29 mouse cellular contexts compared by ENCODE assay signal in genomic region chr3:41014946-41015345, GRCm38 (mm10).
DNase-seq lines count a peak whose midpoint lies in the region; ATAC-seq and TF ChIP-seq lines count a peak whose summit lies in the region.
"Had no signal": no experiment of that assay in that cellular context is flagged by ENCODE, and none has a peak within 500 bp of the region (broad histone marks: within the 10 kb centered on the region; RNA-seq: fewer than 3 reads in every experiment).

No protein-coding gene starts in this region.

- TF ChIP-seq EP300 in lung, postnatal 0 days (IDR thresholded peaks at IDR 0.05) = no peak

- no peaks in the 10 kb centered on the region for H3K4me1 ChIP-seq in lung, embryonic 16.5 days (replicated peaks; ENCODE audit: control insufficient read depth, insufficient read depth, low read length)
- no peaks in the 10 kb centered on the region for H3K4me1 ChIP-seq in lung, postnatal 0 days (ENCODE audit: insufficient read depth, low read depth, low read length)
- H3K4me1 ChIP-seq in hindbrain, embryonic 10.5 days (replicated peaks) = no peaks in the 10 kb centered on the region
- H3K4me1 ChIP-seq in neural tube, embryonic 15.5 days = no peaks in the 10 kb centered on the region
- H3K4me1 ChIP-seq: embryonic facial prominence, embryonic 13.5 days; embryonic facial prominence, embryonic 15.5 days; forebrain, embryonic 10.5 days; forebrain, embryonic 12.5 days had no signal

- H3K4me2 ChIP-seq in lung, embryonic 16.5 days (ENCODE audit: low read depth, low read length) = no peak overlapping the region
- no peak overlapping the region; the same call in 1 of the 2 replicates for H3K4me2 ChIP-seq in lung, postnatal 0 days (replicated peaks; ENCODE audit: low read depth, low read length)
- no peak overlapping the region for H3K4me2 ChIP-seq in neural tube, embryonic 15.5 days
- H3K4me2 ChIP-seq: embryonic facial prominence, embryonic 13.5 days; embryonic facial prominence, embryonic 15.5 days; forebrain, embryonic 12.5 days had no signal

- H3K27me3 ChIP-seq in lung, embryonic 16.5 days (ENCODE audit: control insufficient read depth, insufficient read depth, low read depth, low read length) = no peaks in the 10 kb centered on the region
- H3K27me3 ChIP-seq in lung, postnatal 0 days (replicated peaks; ENCODE audit: insufficient read depth, low read length) = no peaks in the 10 kb centered on the region
- H3K27me3 ChIP-seq in hindbrain, embryonic 10.5 days (ENCODE audit: insufficient read depth, poor library complexity, severe bottlenecking) = no peaks in the 10 kb centered on the region
- no peaks in the 10 kb centered on the region for H3K27me3 ChIP-seq in neural tube, embryonic 15.5 days (replicated peaks)
- H3K27me3 ChIP-seq: CH12.LX; embryonic facial prominence, embryonic 13.5 days; embryonic facial prominence, embryonic 15.5 days; forebrain, embryonic 12.5 days; Patski had no signal

- 53% methylated on average over 6 of the region's 6 CpGs for WGBS in lung, embryonic 16.5 days
- 44% methylated on average over 6 of the region's 6 CpGs for WGBS in lung, postnatal 0 days
- WGBS in hindbrain, embryonic 10.5 days = 85% methylated on average over 6 of the region's 6 CpGs
- WGBS in neural tube, embryonic 15.5 days = 85% methylated on average over 6 of the region's 6 CpGs

- TF ChIP-seq CTCF in lung, postnatal 0 days (IDR thresholded peaks at IDR 0.05) = no peak

- no peak overlapping the region for H3K4me3 ChIP-seq in lung, embryonic 16.5 days (ENCODE audit: low read length)
- H3K4me3 ChIP-seq in lung, postnatal 0 days (ENCODE audit: low read depth, low read length) = no peak overlapping the region
- H3K4me3 ChIP-seq in hindbrain, embryonic 10.5 days = no peak overlapping the region
- H3K4me3 ChIP-seq in neural tube, embryonic 15.5 days (replicated peaks) = no peak overlapping the region
- H3K4me3 ChIP-seq: embryonic facial prominence, embryonic 13.5 days; embryonic facial prominence, embryonic 15.5 days; erythroblast, embryonic 14.5 days; forebrain, embryonic 10.5 days; forebrain, embryonic 12.5 days had no signal

- 0 out of 2 replicates have a peak, but pooled peaks have one; percentile 41 for ATAC-seq in lung, embryonic 16.5 days (ENCODE audit: low read depth)
- peak; percentile 50 for ATAC-seq in lung, postnatal 0 days
- no peak for ATAC-seq in neural tube, embryonic 15.5 days (ENCODE audit: low FRiP score)
- ATAC-seq: activated CD4-positive, CD25-positive, alpha-beta regulatory T cell, adult 4 months; CD4-positive, CD25-positive, alpha-beta regulatory T cell, adult 4 months; forebrain, embryonic 14.5 days; Patski had no signal

- no peak overlapping the region for H3K27ac ChIP-seq in lung, embryonic 16.5 days (ENCODE audit: low read length)
- no peak overlapping the region for H3K27ac ChIP-seq in lung, postnatal 0 days (ENCODE audit: low read length)
- no peak overlapping the region for H3K27ac ChIP-seq in hindbrain, embryonic 10.5 days
- H3K27ac ChIP-seq in neural tube, embryonic 15.5 days (replicated peaks) = no peak overlapping the region
- H3K27ac ChIP-seq: embryonic facial prominence, embryonic 13.5 days; embryonic facial prominence, embryonic 15.5 days; forebrain, embryonic 10.5 days; forebrain, embryonic 12.5 days had no signal

- no peaks in the 10 kb centered on the region for H3K36me3 ChIP-seq in lung, embryonic 16.5 days (ENCODE audit: control insufficient read depth, insufficient read depth, low read length)
- no peaks in the 10 kb centered on the region for H3K36me3 ChIP-seq in lung, postnatal 0 days (ENCODE audit: insufficient read depth, low read length)
- no peaks in the 10 kb centered on the region for H3K36me3 ChIP-seq in hindbrain, embryonic 10.5 days
- H3K36me3 ChIP-seq in neural tube, embryonic 15.5 days = no peaks in the 10 kb centered on the region
- H3K36me3 ChIP-seq: embryonic facial prominence, embryonic 13.5 days; embryonic facial prominence, embryonic 15.5 days; forebrain, embryonic 10.5 days; forebrain, embryonic 12.5 days; G1E had no signal

- H3K9me3 ChIP-seq in lung, embryonic 16.5 days (ENCODE audit: control insufficient read depth, low read length) = no peaks in the 10 kb centered on the region
- no peaks in the 10 kb centered on the region for H3K9me3 ChIP-seq in lung, postnatal 0 days (ENCODE audit: low read length)
- no peaks in the 10 kb centered on the region for H3K9me3 ChIP-seq in hindbrain, embryonic 10.5 days
- no peaks in the 10 kb centered on the region for H3K9me3 ChIP-seq in neural tube, embryonic 15.5 days (replicated peaks)
- H3K9me3 ChIP-seq: embryonic facial prominence, embryonic 13.5 days; embryonic facial prominence, embryonic 15.5 days; forebrain, embryonic 10.5 days; forebrain, embryonic 12.5 days; G1E had no signal

- peak; percentile 9 to 26 for DNase-seq in lung, adult 18-20 months
- DNase-seq in lung, postnatal 10 days = no peak
- no peak for DNase-seq in lung, postnatal 4 days
- peak; percentile 59 for DNase-seq in lung, postnatal 0 days (ENCODE audit: low spot score)
- DNase-seq in lung, postnatal 36 days = peak; percentile 31
- DNase-seq in hindbrain, embryonic 10.5 days (ENCODE audit: low spot score) = no peak
- DNase-seq: adrenal gland, adult 8-10 months; adrenal gland, postnatal 14 days; adrenal gland, postnatal 36 days; B cell, adult 2 months; cerebellum, adult 11-12 months; cerebellum, adult 2 months; cerebellum, adult 9-10 months; cerebellum, postnatal 10 days; cerebellum, postnatal 25 days; embryo, embryonic 11 days had no signal

- no peak overlapping the region for H3K9ac ChIP-seq in lung, embryonic 16.5 days (ENCODE audit: low read length)
- H3K9ac ChIP-seq in lung, postnatal 0 days (replicated peaks; ENCODE audit: low read depth) = no peak overlapping the region
- no peak overlapping the region for H3K9ac ChIP-seq in neural tube, embryonic 15.5 days (replicated peaks)
- H3K9ac ChIP-seq: embryonic facial prominence, embryonic 13.5 days; embryonic facial prominence, embryonic 15.5 days; forebrain, embryonic 12.5 days had no signal

Comparison
In these comparisons a context has a peak if more than half of its experiments do, and no peak if none do; other contexts are left out.
1. DNase-seq: peak in lung, adult 18-20 months (2 of 2), lung, postnatal 0 days (single experiment) and lung, postnatal 36 days (single experiment); none in lung, postnatal 10 days (single experiment), lung, postnatal 4 days (0 of 2) and hindbrain, embryonic 10.5 days (single experiment).